Mouse (Mus musculus): Measurements from ENCODE around the gene Dhx37. TPM values are rescaled to one million over a fixed set of nuclear protein-coding genes. Genes with fewer than 3 reads are reported as not detected.
A peak's percentile ranks its signal among the peaks of the same experiment; 100 is the strongest.

Dhx37 gene
- polyA plus RNA-seq (2015; fragmentation: Nextera tagmentation; extraction: Ambion mirVana): 12.1 and 12.9 TPM in 2 replicates

DNA sequence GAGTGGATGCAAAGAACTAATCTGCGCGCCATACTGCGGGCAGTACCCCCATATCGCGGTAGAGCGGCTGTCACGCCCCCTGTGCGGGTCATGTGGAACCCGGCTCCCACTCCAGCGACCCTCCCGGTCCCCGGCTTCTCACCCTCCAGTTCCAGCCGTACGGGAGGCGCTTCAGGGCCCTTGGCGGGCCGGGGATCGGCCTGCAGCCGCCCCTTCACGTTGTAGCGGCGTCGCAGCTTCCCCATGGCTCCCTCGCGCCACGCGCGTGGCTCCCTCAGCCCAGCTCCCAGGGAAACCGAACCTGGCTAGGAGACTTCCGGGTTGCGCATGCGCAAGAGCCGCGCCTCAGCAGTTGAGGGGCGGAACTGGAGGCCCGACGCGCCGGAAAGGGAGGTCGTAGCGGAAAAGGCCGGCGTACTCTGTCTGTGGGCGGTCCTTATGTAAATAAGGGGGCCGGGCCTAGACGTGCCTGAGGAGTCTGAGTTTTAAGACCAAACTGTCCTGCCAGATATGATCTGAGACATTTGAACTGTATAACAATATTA is at the start of gene Dhx37:
Dhx37 (minus strand) TSS at position 329 of the 545 bp plus-strand sequence.
- no peaks in the 10 kb centered on the region for H3K9me3 ChIP-seq
- peaks cover 32% of the 10 kb centered on the region for H3K36me3 ChIP-seq
- no peak within 1 kb of the TSS for H3K27ac ChIP-seq
- peak within 1 kb of the TSS; percentile 91 for H3K9ac ChIP-seq
- no peaks in the 10 kb centered on the region for H3K27me3 ChIP-seq
- H3K4me1 ChIP-seq: peaks cover 12% of the 10 kb centered on the region
- H3K4me3 ChIP-seq: peak within 1 kb of the TSS; percentile 87
- H3K4me2 ChIP-seq (replicated peaks): peak within 1 kb of the TSS; percentile 91
- under 1% methylated on average over 46 of the region's 46 CpGs for WGBS
- peak; percentile 98 for ATAC-seq (ENCODE audit: low FRiP score, low read depth)

DNA sequence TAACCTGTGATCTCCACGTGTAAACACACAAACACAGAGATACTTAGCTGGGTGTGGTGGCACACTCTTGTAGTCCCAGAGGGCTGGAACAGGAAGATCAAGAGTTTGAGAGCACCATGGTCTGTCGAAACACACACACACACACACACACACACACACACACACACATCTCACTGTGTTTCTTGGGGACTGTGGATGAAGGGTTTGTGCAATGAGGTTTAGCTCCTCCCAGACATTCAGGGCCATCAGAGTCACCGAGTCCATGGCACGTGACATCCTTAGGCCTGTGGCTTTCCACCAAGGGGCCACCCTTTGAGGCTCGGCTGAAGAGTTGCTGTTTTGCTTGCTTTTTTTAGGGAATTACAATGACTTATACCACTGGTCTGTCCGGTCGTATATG is 48.6 kb upstream of the Dhx37 start:
- Histone ChIP-seq H3K36me3 (peaks cover 60% of the 10 kb centered on the region), H3K4me2 (replicated peaks) (no peak overlapping the region), H3K4me3 (no peak overlapping the region), H3K4me1 (peaks cover 11% of the 10 kb centered on the region), H3K27me3 (no peaks in the 10 kb centered on the region), H3K9me3 (no peaks in the 10 kb centered on the region), H3K9ac (no peak overlapping the region), H3K27ac (no peak overlapping the region)
- ATAC-seq (ENCODE audit: low FRiP score, low read depth): no peak
- 89% methylated on average over 7 of the region's 7 CpGs for WGBS

DNA sequence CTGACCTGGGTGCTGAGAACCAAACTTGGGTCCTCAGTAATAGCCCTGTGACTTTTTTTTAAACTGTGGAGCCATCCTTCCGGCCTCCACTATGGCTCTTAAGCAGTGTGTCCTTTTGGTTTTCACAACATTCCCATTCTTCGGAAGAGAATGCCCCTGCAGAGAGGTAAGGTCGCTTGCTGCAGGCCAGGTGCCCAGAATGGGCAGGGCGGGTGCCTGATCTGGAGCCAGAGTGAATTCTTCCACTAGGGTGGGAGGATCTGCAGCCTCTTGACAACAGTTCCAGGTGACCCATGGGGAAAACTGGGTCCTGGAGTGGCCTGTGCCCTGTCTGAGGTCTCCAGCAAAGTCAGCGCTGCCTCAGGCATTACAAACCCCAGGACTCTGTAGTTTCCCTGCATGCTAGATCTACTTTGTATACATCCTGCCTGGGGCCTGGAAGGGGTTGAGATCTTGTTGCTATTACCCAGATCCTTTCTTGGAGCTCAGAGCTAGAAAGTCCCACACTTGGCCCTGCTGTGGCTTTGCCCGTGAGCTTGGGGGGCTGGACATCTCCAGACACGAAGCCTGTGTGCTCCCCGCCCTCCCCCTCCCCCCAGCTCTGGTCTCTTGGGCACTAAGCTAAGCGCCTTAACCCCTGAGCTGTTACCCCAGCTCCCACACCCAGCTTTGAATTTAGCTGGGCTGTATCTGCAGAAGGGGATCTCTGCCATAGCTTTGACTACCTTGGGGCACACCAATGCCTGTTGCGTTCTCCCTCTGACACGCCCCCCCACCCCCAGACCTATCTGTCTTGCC is 46.7 kb upstream of the Dhx37 start:
- Histone ChIP-seq H3K36me3 (peaks cover 49% of the 10 kb centered on the region), H3K4me1 (peaks cover 25% of the 10 kb centered on the region), H3K9ac (no peak overlapping the region), H3K27ac (no peak overlapping the region), H3K9me3 (no peaks in the 10 kb centered on the region), H3K27me3 (no peaks in the 10 kb centered on the region), H3K4me3 (no peak overlapping the region), H3K4me2 (replicated peaks) (no peak overlapping the region)
- no peak for ATAC-seq (ENCODE audit: low FRiP score, low read depth)
- 79% methylated on average over 11 of the region's 11 CpGs for WGBS

DNA sequence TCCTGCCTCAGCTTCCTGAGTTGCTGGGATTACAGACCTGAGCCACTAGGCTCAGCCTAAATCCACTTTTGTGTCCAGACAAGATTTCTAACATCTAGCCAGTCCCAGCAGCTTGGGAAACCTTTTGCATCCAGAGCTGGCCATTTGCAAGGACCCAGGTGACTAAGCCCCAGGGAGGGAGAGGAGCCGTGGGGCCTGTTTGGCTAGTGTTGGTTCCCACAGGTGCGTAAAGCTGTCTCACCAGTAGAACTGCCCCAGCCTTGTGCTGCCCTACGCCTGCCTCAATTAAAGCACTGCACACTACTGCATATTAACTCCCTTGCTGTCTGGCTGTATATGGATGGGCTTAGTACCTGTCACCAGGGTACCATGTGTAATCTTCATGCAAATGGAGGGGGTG is 45.5 kb upstream of the Dhx37 start:
- H3K4me3 ChIP-seq: no peak overlapping the region
- WGBS: 90% methylated on average over 3 of the region's 3 CpGs
- no peak overlapping the region for H3K9ac ChIP-seq
- H3K4me2 ChIP-seq (replicated peaks): no peak overlapping the region
- no peaks in the 10 kb centered on the region for H3K27me3 ChIP-seq
- H3K4me1 ChIP-seq: peaks cover 25% of the 10 kb centered on the region
- H3K27ac ChIP-seq: no peak overlapping the region
- no peaks in the 10 kb centered on the region for H3K9me3 ChIP-seq
- H3K36me3 ChIP-seq: peaks cover 36% of the 10 kb centered on the region
- no peak for ATAC-seq (ENCODE audit: low FRiP score, low read depth)

DNA sequence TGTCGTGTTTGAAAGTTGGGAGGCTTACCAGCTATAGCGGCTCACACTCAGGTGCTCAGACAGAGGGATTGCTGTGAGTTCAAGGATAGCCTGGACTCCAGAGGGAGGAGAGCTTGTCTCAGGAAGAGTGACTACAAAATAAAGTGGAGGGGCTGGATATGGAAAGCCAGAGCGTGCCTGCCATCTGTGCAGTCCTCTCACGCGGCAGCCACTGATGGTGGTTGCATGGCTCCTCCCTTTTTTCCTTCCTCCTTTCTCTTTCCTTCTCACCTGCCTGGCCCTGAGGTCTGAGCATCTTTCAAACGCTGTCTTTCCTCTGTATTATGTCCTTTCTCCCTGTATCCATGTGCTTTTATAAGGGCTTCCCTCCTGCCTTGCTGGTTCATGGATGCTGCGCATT is 44.1 kb upstream of the Dhx37 start:
- 73% methylated on average over 7 of the region's 7 CpGs for WGBS
- Histone ChIP-seq H3K36me3 (peaks cover 25% of the 10 kb centered on the region), H3K4me3 (no peak overlapping the region), H3K9ac (peak overlapping the region; percentile 85; the same call in 1 of the 2 replicates), H3K9me3 (no peaks in the 10 kb centered on the region), H3K4me2 (replicated peaks) (peak overlapping the region; percentile 91), H3K27me3 (no peaks in the 10 kb centered on the region), H3K4me1 (peaks cover 25% of the 10 kb centered on the region), H3K27ac (no peak overlapping the region)
- ATAC-seq (ENCODE audit: low FRiP score, low read depth): no peak

DNA sequence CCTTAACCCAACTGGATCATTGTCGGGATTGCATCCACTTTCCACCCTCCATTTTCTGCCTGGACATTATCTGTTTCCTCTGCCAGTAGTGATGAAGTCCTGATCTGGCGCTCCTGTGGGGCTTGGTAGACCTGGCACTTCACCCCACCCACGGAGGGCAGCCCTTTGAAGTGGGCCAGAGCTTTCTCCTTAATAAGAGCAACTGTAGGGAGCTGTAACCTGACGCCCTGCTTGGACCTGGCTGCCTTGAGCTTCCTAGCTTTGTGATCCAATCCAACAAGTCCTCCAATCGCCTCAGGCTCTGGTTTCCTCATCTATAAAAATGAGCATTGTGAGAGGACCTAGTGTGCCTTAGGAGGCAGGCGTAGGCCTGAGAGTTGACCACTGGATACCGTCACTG is 43.6 kb upstream of the Dhx37 start:
- peaks cover 20% of the 10 kb centered on the region for H3K36me3 ChIP-seq
- peak overlapping the region; percentile 91 for H3K4me2 ChIP-seq (replicated peaks)
- H3K4me1 ChIP-seq: peaks cover 25% of the 10 kb centered on the region
- no peaks in the 10 kb centered on the region for H3K27me3 ChIP-seq
- no peaks in the 10 kb centered on the region for H3K9me3 ChIP-seq
- 24% methylated on average over 7 of the region's 7 CpGs for WGBS
- peak overlapping the region; percentile 85; the same call in 1 of the 2 replicates for H3K4me3 ChIP-seq
- ATAC-seq (ENCODE audit: low FRiP score, low read depth): no peak
- no peak overlapping the region for H3K27ac ChIP-seq
- peak overlapping the region; percentile 85 for H3K9ac ChIP-seq

DNA sequence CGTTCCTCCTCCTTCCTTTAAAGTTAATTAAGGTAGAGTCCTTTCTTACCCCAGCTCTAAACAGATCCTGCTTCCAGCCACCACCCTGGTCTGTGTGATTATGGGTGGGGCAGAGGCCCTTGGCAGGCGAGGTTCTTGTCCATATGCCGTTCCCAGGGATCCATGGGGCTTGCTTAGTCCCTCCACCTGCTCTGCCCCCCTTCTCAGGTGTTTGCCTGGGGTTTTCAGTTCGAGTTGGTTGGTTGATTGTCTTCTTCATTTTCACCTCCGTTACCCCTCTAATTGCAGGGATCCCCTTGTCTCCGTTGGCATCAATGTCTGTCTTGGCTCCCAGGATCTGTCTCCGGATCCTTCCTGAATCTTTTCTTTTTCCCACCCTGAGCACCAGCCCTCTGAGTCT is 42.9 kb upstream of the Dhx37 start:
- Histone ChIP-seq H3K9ac (peak overlapping the region; percentile 85), H3K36me3 (peaks cover 18% of the 10 kb centered on the region), H3K4me2 (replicated peaks) (peak overlapping the region; percentile 91), H3K27ac (no peak overlapping the region), H3K27me3 (no peaks in the 10 kb centered on the region), H3K9me3 (no peaks in the 10 kb centered on the region), H3K4me1 (peaks cover 25% of the 10 kb centered on the region), H3K4me3 (peak overlapping the region; percentile 85)
- WGBS: 56% methylated on average over 7 of the region's 7 CpGs
- no peak for ATAC-seq (ENCODE audit: low FRiP score, low read depth)

DNA sequence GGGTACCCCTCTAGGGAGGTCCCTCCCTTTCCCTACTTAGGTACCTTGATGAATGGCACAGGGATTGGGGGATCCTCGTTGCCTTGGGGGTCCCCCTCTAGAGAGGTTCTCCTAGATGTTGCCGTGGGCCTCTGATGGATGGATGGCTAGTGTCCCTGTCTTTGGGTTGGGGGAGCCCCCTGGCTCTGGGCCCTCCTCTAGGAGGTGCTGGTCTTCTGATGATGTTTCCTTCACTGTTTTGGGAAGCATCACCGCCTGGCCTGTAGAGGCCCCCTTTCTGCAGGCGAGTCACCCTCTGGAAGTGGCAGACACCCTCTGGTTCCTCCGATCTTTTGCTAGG is 42.3 kb upstream of the Dhx37 start:
- no peaks in the 10 kb centered on the region for H3K9me3 ChIP-seq
- H3K4me3 ChIP-seq: peak overlapping the region; percentile 85
- WGBS: 10% methylated on average over 5 of the region's 5 CpGs
- peak overlapping the region; percentile 75 for H3K27ac ChIP-seq
- H3K4me1 ChIP-seq: peaks cover 25% of the 10 kb centered on the region
- H3K36me3 ChIP-seq: peaks cover 18% of the 10 kb centered on the region
- H3K9ac ChIP-seq: peak overlapping the region; percentile 85
- H3K4me2 ChIP-seq (replicated peaks): peak overlapping the region; percentile 91
- no peaks in the 10 kb centered on the region for H3K27me3 ChIP-seq
- ATAC-seq (ENCODE audit: low FRiP score, low read depth): no peak

DNA sequence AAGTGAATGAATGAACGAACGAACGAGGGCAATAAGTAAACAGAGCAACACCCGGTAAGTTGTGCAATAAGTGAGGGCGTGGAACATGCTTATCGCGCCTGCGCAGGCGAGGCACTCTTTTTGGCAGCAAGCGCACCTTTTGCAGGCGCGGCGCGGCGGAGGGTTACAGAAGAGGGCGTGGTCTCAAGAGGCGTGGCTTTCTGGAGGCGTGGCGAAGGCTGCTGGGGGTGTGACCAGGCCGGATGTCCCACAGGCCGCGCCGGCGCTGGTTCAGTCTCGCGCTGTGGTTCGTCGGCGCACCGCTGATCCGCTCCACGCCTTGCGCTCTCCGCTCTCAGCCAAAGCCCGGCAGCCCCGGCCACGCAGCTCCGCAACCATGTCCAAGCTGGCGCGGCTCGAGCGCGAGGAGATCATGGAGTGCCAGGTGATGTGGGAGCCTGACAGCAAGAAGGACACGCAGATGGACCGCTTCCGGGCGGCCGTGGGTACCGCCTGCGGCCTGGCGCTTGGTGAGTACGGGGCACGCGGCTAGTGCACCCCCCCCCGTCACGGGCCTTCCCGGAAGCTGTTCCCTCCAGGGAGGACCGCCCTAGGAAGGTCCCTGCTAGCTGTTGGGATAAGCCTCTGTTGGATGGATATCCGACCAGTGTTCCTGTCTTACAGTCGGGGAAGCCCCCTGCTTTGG is 41.8 kb upstream of the Dhx37 start, which contains the start of gene Aacs:
Aacs (plus strand) TSS at position 214 of the 685 bp plus-strand sequence.
- Histone ChIP-seq H3K4me2 (replicated peaks) (peak within 1 kb of the TSS; percentile 91), H3K27me3 (no peaks in the 10 kb centered on the region), H3K4me1 (peaks cover 25% of the 10 kb centered on the region), H3K4me3 (peak within 1 kb of the TSS; percentile 85), H3K9ac (peak within 1 kb of the TSS; percentile 85), H3K27ac (peak within 1 kb of the TSS; percentile 75), H3K9me3 (no peaks in the 10 kb centered on the region), H3K36me3 (peaks cover 18% of the 10 kb centered on the region)
- ATAC-seq (ENCODE audit: low FRiP score, low read depth): peak; percentile 90
- under 1% methylated on average over 59 of the region's 60 CpGs for WGBS

DNA sequence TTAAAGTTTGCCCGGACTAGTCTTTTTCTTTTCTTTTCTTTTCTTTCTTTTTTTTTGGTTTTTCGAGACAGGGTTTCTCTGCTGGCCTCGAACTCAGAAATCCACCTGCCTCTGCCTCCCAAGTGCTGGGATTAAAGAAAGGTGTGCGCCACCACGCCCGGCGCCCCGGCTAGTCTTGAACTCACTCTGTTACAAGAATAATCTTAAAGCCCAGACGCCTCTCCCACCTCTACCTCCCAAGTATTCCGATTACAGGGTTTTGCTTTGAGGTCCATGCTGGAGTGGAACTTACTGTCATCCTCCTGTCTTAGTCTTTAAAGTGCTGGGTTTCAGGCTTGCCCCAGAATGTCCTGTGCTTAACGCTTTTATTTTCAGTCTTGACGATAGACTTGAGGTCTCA is 41.1 kb upstream of the Dhx37 start:
- 63% methylated on average over 12 of the region's 12 CpGs for WGBS
- H3K4me2 ChIP-seq (replicated peaks): peak overlapping the region; percentile 91
- peaks cover 22% of the 10 kb centered on the region for H3K4me1 ChIP-seq
- no peak for ATAC-seq (ENCODE audit: low FRiP score, low read depth)
- H3K4me3 ChIP-seq: peak overlapping the region; percentile 85
- peaks cover 13% of the 10 kb centered on the region for H3K36me3 ChIP-seq
- no peaks in the 10 kb centered on the region for H3K27me3 ChIP-seq
- peak overlapping the region; percentile 35; the same call in 1 of the 2 replicates for H3K27ac ChIP-seq
- peak overlapping the region; percentile 56 for H3K9ac ChIP-seq
- no peaks in the 10 kb centered on the region for H3K9me3 ChIP-seq

DNA sequence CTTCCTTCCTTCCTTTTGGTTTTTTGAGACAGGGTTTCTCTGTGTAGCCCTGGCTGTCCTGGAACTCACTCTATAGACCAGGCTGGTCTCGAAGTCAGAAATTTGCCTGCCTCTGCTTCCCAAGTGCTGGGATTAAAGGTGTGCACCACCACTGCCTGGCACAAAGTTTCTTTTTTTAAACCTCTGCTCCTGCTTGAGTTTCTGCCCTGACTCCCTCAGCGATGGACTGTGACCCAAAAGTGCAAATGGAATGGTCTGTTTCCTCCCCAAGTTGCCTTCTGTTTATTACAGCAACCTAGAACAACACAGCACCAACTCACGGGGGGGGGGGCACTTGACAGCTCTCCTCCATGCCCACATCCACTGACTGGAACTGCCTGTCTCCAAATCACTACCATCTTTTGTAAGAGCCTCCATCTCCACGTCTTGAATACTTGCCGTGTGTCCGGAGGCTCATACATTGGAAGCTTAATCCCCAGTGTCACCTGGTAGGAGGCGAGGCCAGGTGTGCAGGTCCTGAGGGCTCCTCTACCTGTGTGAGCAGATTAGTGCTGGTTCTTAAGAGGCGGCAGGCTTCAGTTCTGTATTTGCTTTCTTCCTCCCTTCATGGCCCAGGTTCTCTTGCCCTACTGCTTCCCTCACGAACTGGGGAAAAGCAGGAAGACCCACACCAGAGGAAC is 39.0 kb upstream of the Dhx37 start:
- Histone ChIP-seq H3K27ac (no peak overlapping the region), H3K27me3 (no peaks in the 10 kb centered on the region), H3K9me3 (no peaks in the 10 kb centered on the region), H3K4me1 (peaks cover 19% of the 10 kb centered on the region), H3K36me3 (no peaks in the 10 kb centered on the region), H3K4me2 (replicated peaks) (no peak overlapping the region), H3K4me3 (no peak overlapping the region), H3K9ac (no peak overlapping the region)
- 66% methylated on average over 9 of the region's 9 CpGs for WGBS
- no peak for ATAC-seq (ENCODE audit: low FRiP score, low read depth)

DNA sequence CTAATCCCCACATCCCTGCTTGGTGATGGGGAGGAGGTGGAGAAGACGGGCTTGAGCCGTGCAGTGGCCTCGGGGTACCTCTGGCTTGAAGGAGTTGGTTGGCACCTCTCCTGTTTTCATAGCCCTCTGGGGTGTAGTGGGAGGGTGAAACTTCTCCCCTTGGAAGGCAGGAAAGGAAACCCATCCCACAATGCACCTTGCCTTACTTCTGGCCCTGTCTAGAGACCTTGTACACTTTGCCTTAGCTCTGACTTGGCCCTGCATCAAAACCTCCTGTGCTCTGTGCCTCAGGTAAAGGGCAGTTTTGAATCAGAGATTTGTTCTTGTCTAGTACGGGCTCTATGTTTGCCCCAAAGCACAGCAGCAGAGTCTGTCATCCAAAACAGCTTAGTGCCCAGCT is 36.8 kb upstream of the Dhx37 start:
- WGBS: 82% methylated on average over 4 of the region's 4 CpGs
- H3K4me2 ChIP-seq (replicated peaks): no peak overlapping the region
- H3K36me3 ChIP-seq: no peaks in the 10 kb centered on the region
- H3K27ac ChIP-seq: no peak overlapping the region
- no peaks in the 10 kb centered on the region for H3K4me1 ChIP-seq
- H3K27me3 ChIP-seq: no peaks in the 10 kb centered on the region
- H3K9ac ChIP-seq: no peak overlapping the region
- no peak overlapping the region for H3K4me3 ChIP-seq
- no peak for ATAC-seq (ENCODE audit: low FRiP score, low read depth)
- no peaks in the 10 kb centered on the region for H3K9me3 ChIP-seq

Data from limb, embryonic 13.5 days (tissue).